Mouse (Mus musculus) neural tube, embryonic 10.5 days (tissue): ENCODE measurements at regions not wholly inside any gene's neighbourhood (a gene's known extent, or its start where the extent isn't known, plus 50 kb on each side); places are given as distances from the start of the nearest gene placed in this dataset.
"Not testable (repeated sequence)": the region's sequence is repeated elsewhere in the genome, so short reads cannot be mapped to it uniquely, and the experiment has no call there.

Experiments used
- DNase-seq: peaks from one replicate; pipeline ENCODE4 v3.0.0-alpha.2; 2017; ENCODE audit warnings: low spot score; ENCODE audit errors: extremely low spot score

DNA sequence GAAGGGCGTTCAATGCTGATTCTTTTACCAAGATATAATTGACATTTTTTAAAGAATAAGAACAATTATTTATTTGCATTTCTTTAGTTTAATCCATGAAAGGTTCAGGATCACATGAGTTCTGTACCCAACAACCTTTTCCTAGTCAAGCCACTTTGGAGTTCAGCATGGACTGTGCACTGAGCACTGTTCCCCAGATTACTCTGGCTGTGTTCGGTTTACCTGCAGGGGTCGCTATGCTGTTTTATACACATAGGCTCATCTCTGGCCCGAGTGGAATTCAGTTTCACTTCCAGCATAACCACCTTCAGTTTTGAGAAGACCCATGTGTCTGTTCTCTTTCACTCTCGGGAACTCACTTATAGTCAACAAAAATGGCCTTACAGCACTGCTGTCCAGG, 93.5 kb upstream of the Smarcad1 start:
- not testable (repeated sequence) for DNase-seq

DNA sequence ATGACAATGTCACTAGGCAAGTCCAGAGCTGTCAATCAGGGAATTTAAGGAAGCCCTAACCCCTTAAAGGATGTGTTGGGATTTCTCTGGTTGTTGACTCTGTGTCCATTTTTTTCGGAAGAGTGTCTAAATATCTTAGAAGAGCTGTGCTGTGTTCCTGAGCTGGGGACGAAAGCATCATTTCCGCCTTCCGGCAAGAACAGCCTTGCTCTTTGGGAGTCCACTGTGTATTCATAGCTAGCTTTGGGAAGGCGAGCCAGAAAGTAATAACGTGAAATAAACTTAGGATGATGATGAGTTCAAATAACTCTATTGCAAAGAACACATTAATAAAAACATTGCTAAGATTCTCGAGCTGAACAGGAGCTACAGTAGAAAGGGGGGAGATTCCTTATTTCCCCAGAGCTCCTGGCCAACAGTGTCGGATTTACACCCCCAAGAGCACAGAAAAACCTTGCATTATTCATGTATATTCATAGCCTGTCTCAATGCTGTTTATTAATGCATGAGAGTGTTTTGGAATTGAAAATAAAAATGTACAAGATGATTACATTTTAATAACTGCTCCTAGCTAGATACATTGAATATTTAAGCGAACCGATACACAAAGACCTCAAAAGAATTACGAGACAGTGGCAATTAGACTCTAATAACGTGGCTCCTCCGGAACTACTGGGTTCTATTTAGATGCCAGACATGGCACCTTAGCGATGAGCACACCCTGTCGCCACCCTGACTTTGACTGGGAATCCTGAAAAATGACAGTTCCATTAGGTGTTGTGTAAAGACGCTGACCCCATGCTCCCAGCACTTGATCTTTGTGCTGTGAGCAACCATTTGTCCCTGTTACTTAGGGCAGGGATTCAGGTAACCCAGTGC, 80.5 kb upstream of the Smarcad1 start:
- no peak for DNase-seq

DNA sequence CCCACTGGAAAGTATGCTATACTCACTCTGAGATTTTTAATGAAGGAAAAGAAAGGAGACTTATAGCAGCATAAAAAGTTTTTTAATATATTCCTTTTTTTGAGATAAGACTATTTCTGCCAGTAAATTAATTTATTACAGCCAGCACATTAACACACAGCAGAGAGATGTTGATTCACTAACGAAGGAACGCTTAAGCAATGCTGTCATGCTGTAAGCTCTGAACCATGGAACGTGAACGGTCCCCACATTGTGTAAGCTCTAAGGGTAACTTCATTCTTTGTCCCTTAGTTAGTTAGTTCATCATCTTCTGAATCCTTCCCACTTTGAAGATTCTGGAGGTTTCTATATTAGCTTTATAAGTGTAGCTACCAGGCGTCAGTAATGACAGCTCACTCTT, 79.8 kb upstream of the Smarcad1 start:
- DNase-seq: no peak

DNA sequence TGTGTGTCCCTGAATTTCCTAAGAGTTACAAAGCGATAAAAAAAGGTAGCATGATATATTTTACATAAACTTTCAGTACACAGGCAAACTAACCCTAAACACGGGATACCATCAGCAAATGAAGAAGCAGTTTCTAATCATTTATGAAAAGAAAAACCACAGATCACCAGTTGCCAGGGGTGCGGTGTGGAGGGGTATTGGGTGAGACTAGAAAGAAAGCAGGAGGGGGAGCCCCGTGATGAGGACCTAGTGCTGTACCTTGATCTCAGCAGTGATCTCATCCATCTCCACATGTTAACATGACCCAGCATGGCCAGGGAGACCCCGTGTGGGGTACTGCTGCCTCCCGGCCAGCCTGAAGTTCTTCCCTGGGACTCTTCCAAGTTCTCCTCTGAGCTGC, 77.7 kb upstream of the Smarcad1 start:
- DNase-seq: no peak

DNA sequence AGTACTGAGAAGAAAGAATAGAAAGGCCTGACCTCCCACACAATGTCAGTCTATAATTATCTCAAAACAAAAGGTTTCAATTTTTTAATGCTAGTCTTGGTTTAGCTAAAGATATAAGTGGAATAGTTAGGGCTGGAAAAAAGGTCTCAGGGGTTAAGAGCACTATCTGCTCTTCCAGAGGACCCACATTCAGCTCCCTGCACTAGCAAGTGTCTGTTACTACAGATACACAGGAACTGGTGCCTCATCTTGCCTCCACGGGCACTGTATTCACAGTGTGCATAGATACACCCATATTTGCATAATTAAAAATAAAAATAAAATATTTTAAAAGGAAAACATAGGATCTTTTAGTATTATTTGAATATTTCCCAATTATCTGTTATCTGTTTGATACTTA, 77.2 kb upstream of the Smarcad1 start:
- DNase-seq: no peak

DNA sequence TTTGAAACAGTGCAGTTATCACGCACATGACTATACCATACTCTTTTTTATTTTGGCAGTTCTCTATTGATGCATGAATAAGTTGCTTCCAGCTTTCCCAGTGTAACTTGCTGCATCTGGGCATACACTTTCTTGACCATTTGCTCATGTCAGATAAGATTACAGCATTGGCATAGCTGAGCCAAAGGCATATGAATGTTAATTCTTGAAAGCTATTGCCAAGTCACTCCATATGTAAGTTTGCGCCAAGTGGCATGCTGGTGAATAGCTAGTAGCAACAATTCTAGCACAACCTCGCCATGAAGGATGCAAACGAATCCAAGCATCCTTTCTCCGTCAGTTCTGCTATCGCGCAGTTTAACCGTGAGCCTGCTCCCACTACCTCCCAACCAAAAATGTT, 72.2 kb upstream of the Smarcad1 start:
- no peak for DNase-seq

DNA sequence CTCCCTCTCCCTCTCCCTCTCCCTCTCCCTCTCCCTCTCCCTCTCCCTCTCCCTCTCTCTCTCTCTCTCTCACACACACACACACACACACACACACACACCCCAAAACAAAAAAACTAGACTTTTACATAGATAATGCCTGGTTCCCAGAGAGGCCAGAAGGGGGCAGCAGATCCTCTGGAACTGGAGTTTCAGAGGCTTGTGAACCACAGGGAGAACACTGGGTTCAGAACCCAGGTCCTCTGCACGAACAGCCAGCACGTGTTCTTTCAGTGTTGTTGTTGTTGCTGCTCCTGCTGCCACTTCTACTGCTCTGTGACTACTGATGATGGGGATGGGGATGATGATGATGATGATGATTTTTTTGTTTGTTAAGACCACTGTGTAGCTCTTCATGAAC, 68.4 kb upstream of the Smarcad1 start:
- DNase-seq: peak; percentile 30

DNA sequence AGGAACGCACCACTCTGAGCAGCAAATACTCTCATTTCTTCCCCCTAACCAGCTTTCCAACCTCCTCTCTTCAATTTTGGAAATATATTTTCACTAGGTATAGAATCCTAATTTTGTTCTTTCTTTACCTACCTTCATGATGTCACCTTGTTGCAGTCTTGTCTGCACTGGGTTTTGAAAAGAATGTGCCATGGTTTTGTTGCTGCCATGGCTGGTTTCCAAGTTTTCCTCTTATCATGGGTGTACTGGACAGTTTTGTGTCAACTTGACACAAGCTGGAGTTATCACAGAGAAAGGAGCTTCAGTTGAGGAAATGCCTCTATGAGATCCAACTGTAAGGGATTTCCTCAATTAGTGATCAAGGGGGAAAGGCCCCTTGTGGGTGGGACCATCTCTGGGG, 67.9 kb upstream of the Smarcad1 start:
- DNase-seq: not testable (repeated sequence)

DNA sequence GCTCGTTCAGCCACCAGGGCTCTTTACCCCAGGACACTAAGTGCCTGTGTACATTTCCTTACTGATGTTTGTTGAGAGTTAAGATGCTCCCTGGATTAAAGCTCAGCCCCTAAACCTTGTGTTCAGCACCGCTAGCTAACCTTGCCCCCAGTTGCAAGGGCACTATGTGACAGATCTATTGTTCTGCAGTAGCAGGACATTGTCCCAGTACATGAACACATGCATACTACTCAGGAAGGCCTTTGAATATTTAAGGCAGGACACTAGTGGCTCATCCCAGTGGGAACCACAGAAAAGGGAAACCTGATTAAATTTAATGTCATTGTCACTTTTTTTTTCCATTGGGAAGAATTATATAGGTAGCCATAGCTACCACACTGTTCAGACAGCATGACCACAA, 60.3 kb upstream of the Smarcad1 start:
- no peak for DNase-seq
